Mouse (Mus musculus) layer of hippocampus, adult 9-10 months (tissue): ENCODE results near the gene Siah2.

Experiments used
- DNase-seq: peaks from one replicate; pipeline ENCODE4 v3.0.0; 2022; ENCODE audit warnings: low spot score

Siah2 gene

GRCm38 (mm10) chr3:58660636-58661035 is 31.6 kb downstream of the Siah2 start:
- DNase-seq = no peak

DNA sequence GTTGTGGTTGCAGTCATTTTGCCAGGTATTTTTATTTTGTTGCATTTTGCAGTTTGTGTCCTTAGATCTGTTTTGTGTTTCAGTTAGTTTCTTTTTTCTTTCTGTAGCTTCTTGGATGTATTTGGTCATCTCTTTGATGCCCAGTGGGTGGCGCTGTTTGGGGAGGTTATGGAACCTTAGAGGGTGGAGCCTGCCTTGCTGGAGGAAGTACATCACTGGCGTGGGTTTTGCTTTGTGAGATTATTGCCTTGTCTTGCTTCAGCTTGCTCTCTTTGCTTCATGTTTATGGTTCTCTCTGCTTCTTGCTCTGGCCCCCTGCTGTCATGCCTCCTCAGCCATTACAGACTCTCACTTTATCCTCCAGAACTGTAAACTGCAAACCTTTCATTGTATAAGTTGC is 34.8 kb downstream of the Siah2 start:
- no peak for DNase-seq

- DNase-seq = peak; percentile 54
Observed at GRCm38 (mm10) chr3:58655362-58656130, 36.7 kb downstream of the Siah2 start.

- no peak for DNase-seq
Observed at GRCm38 (mm10) chr3:58653907-58654306, 38.3 kb downstream of the Siah2 start.

DNA sequence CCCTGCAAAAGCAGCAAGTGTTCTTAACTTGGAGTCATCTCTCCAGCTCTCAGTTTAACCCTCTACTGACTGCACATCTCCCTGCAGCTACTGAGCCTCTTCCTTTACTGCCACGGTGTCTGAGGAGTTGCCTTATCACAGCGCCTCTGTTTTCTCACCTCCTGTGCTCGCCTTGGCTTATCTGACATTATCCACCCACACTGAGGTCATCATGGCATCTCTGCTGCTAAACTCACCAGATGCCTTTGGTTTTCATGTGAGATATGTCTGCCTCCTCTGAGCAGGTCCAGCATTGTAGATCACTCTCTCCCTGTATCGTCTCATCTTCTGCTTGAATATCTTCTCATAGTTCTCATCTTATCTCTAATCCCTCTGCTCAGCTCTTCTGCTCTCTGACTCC is 41.9 kb downstream of the Siah2 start:
- no peak for DNase-seq

DNA sequence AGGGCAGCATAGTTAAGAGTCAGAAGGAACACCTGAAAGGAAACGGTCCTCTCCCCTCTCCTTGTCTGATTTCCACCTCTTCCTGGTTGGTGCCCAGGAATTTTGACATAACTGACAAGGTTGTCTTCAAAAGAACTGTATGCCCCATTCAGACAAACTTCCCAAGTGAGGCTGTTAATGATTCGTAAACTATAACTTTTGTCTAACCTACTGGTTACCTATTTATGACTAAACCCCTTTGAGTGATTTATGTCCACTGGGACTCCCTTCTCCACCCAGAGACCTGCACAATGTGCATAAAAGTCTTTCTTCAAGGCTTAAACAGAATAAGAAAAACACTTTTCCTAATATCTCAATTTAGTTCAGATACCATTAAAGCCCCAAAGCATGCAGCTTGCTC is 45.0 kb downstream of the Siah2 start:
- no peak for DNase-seq

DNA sequence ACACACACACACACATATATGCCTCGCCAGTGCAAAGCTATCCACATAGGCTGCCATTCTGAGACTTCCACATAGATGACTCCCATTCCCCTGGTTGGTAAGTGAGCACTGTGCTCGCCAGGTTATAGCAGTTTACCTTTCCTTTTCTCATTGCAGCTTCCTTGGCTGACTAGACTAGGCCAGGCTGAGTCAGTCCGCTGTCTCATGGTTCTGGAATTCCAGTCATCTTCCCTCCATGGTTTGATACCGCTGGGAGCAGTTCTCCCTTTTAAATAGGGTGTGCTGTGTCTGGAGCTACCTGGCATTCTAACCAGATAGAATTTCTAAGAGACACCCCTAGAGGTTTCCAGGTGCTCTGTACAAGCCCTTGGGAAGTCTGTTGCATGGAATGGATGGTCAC is 46.0 kb downstream of the Siah2 start:
- DNase-seq = no peak

DNA sequence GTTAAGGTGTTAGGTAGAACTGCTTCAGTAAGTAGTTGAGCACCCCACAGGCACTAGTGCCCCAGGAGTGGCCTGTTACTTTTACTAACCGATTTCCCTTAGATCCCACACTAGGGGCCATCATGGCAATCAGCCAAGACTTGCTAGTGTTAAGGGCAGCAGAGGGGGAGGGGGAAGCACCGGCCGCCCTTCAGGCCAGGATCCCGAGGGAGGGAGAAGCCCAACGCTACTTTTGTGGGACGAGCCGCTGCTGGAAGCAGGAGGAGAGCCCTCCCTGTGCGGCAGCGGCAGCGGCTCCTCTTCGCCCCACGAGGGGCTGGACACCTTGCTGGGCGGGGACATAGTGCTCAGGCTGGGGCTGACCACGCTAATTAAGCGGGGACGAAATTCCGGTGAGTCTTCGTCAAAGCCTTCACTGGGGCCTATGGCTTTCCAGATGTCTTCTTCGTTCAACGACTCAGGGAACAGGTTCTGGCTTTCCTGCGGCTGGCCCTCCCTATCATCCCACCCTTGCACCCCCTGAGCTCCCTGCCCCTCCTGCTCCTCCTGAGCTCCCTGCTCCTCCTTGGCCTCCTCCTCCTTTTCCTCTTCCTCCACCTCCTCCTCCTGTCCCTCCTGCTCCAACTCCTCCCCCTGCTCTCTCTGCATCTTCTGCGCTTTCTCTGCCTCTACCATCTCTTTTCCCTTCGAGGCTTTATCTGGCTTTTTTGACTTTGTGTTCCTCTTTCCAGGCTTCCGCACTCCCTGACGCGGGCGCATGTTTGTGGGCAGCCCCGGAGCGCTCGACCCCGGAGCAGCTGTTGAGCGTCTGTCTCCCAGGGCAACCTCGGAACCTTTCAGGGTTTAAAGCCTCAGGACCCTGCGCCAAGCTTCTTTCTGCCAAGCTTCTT is 55.5 kb downstream of the Siah2 start, which contains the start of gene Erich6:
Erich6 (minus strand) TSS at position 802 of the 890 bp plus-strand sequence.
- no peak for DNase-seq

DNA sequence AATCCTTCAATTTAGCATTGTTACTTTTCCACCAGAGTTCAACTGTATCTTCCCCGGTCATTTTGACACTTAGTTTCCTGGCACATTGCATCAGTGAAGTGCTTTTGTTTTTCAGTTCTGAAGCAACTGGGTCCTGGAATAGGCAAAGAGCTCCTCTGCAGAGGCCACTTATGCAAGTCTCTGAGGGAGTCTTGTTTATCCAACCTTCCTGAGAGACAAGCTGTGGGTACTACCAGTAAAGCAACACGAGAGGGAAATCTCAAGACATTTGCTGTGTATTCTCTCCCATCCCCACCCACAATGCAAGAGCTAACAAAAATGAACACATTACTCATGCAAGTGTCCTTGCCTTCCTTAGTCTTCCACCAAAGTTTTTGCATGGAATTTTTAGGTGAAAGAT is 60.5 kb downstream of the Siah2 start:
- no peak for DNase-seq

DNA sequence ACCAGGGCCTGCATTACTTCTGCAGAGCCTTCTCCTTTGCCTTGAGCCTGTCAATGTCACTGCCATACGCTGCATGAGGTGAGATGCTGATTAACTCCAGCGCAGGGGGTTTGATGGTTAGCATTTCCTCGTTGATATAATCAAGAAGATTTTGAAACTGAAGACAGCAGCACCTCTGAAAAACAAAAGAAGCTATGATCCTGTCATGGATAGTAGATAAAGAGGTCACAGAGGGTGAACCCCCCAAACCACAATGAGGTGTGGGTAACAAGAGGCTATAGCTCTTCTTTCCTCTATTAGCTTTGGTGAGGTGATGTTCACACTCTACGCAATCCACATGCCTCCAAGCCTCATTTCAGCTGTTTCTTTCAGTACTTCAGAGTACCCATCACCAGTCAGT is 67.2 kb downstream of the Siah2 start:
- no peak for DNase-seq
